Mouse (Mus musculus): Measurements from ENCODE around the gene Nsf.

DNA sequence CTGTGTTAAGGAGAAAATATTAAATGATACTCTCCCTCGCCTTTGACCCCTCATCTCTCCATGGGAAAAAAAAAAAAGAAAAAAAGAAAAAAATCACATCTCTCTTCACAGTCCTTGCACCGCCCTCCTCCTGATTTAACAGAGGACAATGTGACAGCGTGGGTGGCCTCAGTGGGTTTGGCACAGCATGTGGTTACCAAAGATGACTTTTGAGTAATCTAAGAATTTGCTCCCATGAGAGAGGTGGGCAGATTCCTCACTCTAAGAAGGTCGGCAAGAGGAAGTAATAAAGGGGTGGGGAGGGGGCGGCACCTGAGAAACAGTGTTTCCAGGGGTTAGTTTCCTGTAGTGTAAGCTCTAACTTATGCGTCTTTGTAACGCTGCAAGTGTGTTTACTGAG is 37.0 kb downstream of the Nsf start:
- TF ChIP-seq CTCF (IDR thresholded peaks at IDR 0.05) (no peak), POLR2A (IDR thresholded peaks at IDR 0.05; ENCODE audit: insufficient read depth, low read depth, low read length) (no peak)
